Mouse (Mus musculus) megakaryocyte-erythroid progenitor cell, adult 5-6 weeks (primary cell): ENCODE measurements around the gene Xylt2. TPM values are rescaled to one million over a fixed set of nuclear protein-coding genes. Genes with fewer than 3 reads are reported as not detected.
"Not testable (repeated sequence)": the region's sequence is repeated elsewhere in the genome, so short reads cannot be mapped to it uniquely, and the experiment has no call there.

Experiments
- ATAC-seq: replicated peaks from 2 replicates; pipeline ENCODE4 v1.8.0; 2016; ENCODE audit warnings: mild to moderate bottlenecking, inconsistent platforms; ENCODE audit not compliant: severe bottlenecking, poor library complexity, low FRiP score, low TSS enrichment
- total RNA-seq, 2 experiments: library from RNA; stranded (forward) in 1 of 2; stranded (reverse) in 1 of 2; fragments of 200-1000, 215-1000 nt in 1 of 2; fragments of >200 nt in 1 of 2; fragmentation: Nextera tagmentation in 1 of 2; gene quantifications; 2 replicates each; pipeline ENCODE4 v1.2.3; 2014 to 2017

Xylt2 gene
- total RNA-seq, 2 experiments from 2014 or later, result 3.8 to 5.2 TPM

GRCm38 (mm10) chr11:94680639-94681038 lies 3.3 kb upstream of the Xylt2 start:
- ATAC-seq, result no peak

GRCm38 (mm10) chr11:94677607-94678145 lies 361 bp upstream of the Xylt2 start:
- peak; percentile 43; the same call in 1 of the 2 replicates for ATAC-seq

- 0 out of 2 replicates have a peak, but pooled peaks have one; percentile 6 for ATAC-seq
These were observed 1.0 kb downstream of the Xylt2 start for GRCm38 (mm10) chr11:94676308-94676707.

- ATAC-seq, result no peak
These were observed 1.9 kb downstream of the Xylt2 start for GRCm38 (mm10) chr11:94675446-94675845.

GRCm38 (mm10) chr11:94674984-94675383 lies 2.3 kb downstream of the Xylt2 start:
- no peak for ATAC-seq

GRCm38 (mm10) chr11:94665281-94665680 lies 12.0 kb downstream of the Xylt2 start:
- ATAC-seq, result no peak

GRCm38 (mm10) chr11:94661344-94661743 lies 16.0 kb downstream of the Xylt2 start:
- ATAC-seq, result no peak

- peak; percentile 89 for ATAC-seq
These were observed 23.5 kb downstream of the Xylt2 start, which contains the start of the genes Mrpl27 and Eme1 for GRCm38 (mm10) chr11:94653663-94654436. Gene Mrpl27, plus strand, starts transcription at chr11:94653767. Gene Eme1, minus strand, starts transcription at chr11:94653964.

- ATAC-seq, result no peak
These were observed 24.3 kb downstream of the Xylt2 start for GRCm38 (mm10) chr11:94652973-94653372.

GRCm38 (mm10) chr11:94651241-94651640 lies 26.1 kb downstream of the Xylt2 start:
- ATAC-seq, result not testable (repeated sequence)

- ATAC-seq, result no peak
These were observed 30.9 kb downstream of the Xylt2 start for GRCm38 (mm10) chr11:94646457-94646856.

- ATAC-seq, result no peak
These were observed 32.7 kb downstream of the Xylt2 start for GRCm38 (mm10) chr11:94644461-94645219.

- ATAC-seq, result no peak
These were observed 42.9 kb downstream of the Xylt2 start for GRCm38 (mm10) chr11:94634431-94634830.

- no peak for ATAC-seq
These were observed 44.3 kb downstream of the Xylt2 start for GRCm38 (mm10) chr11:94632988-94633387.

- no peak for ATAC-seq
These were observed 45.3 kb downstream of the Xylt2 start for GRCm38 (mm10) chr11:94631969-94632368.

GRCm38 (mm10) chr11:94630199-94631011 lies 46.9 kb downstream of the Xylt2 start:
- ATAC-seq, result peak; percentile 25; the same call in 1 of the 2 replicates

- ATAC-seq, result peak; percentile 44
These were observed 47.5 kb downstream of the Xylt2 start for GRCm38 (mm10) chr11:94629884-94630198.

- ATAC-seq, result peak; percentile 98
These were observed 48.0 kb downstream of the Xylt2 start, which contains the start of gene Lrrc59 for GRCm38 (mm10) chr11:94629199-94629883. Gene Lrrc59, plus strand, starts transcription at chr11:94629767.

- ATAC-seq, result no peak
These were observed 55.2 kb downstream of the Xylt2 start for GRCm38 (mm10) chr11:94622162-94622561.
